Mouse (Mus musculus) lung, postnatal 0 days (tissue): ENCODE data around the gene Shisa6. TPM values are rescaled to one million over a fixed set of nuclear protein-coding genes. Genes with fewer than 3 reads are reported as not detected.

Experiments used
- ATAC-seq: fragments of 200-750 bp; cut with Nextera tagmentation; 2 replicates; pipeline ENCODE4 v1.8.0; 2017; ENCODE audit warnings: moderate library complexity
- DNase-seq: peaks from one replicate; pipeline ENCODE4 v3.0.0-alpha.2; 2016; ENCODE audit warnings: low spot score
- H3K27ac ChIP-seq: fragments of 300-500 bp; sonication (generic); 2 replicates; pipeline ENCODE4 v1.5.1; 2014; ENCODE audit warnings: antibody characterized with exemption, mild to moderate bottlenecking, low read length, mixed read lengths
- H3K27me3 ChIP-seq: fragments of 300-500 bp; sonication (generic); replicated peaks from 2 replicates; pipeline ENCODE4 v1.6.1; 2014; ENCODE audit warnings: low read length, mixed read lengths; ENCODE audit not compliant: insufficient read depth
- H3K36me3 ChIP-seq: fragments of 300-500 bp; sonication (generic); 2 replicates; pipeline ENCODE4 v1.6.1; 2014; ENCODE audit warnings: low read length, mixed read lengths; ENCODE audit not compliant: insufficient read depth
- H3K4me1 ChIP-seq: fragments of 300-500 bp; sonication (generic); 2 replicates; pipeline ENCODE4 v1.6.1; 2014; ENCODE audit warnings: antibody characterized with exemption, low read depth, low read length, mixed read lengths; ENCODE audit not compliant: insufficient read depth
- H3K4me2 ChIP-seq: fragments of 300-500 bp; sonication (generic); replicated peaks from 2 replicates; pipeline ENCODE4 v1.6.1; 2014; ENCODE audit warnings: low read depth, mild to moderate bottlenecking, low read length, moderate library complexity, mixed read lengths
- H3K4me3 ChIP-seq: fragments of 300-500 bp; sonication (generic); 2 replicates; pipeline ENCODE4 v1.5.1; 2014; ENCODE audit warnings: low read depth, low read length
- H3K9ac ChIP-seq: fragments of 300-500 bp; sonication (generic); replicated peaks from 2 replicates; pipeline ENCODE4 v1.6.1; 2014; ENCODE audit warnings: low read depth, mild to moderate bottlenecking
- H3K9me3 ChIP-seq: fragments of 300-500 bp; sonication (generic); 2 replicates; pipeline ENCODE4 v1.6.1; 2016; ENCODE audit warnings: low read length, mixed read lengths
- CTCF ChIP-seq: IDR thresholded peaks from 2 replicates; pipeline ENCODE4 v1.5.1; 2016; ENCODE audit warnings: antibody characterized with exemption, mild to moderate bottlenecking
- EP300 ChIP-seq: IDR thresholded peaks from 2 replicates; pipeline ENCODE4 v1.6.1; 2016; ENCODE audit warnings: antibody characterized with exemption, mild to moderate bottlenecking, control low read depth
- WGBS: fragments of 180-500 bp; shearing (Covaris S2); extraction: QIAGEN DNeasy Blood & Tissue Kit; methylation state at CpG from one replicate; pipeline ENCODE4 v1.1.7; 2014; 5-methylcytosine and 5-hydroxymethylcytosine counted together
- polyA plus RNA-seq: library from polyadenylated mRNA; unstranded; fragments of >200 nt; fragmentation: Nextera tagmentation; extraction: Ambion mirVana; gene quantifications from 2 replicates; pipeline ENCODE4 v1.2.1, GENCODE M21; 2015

Shisa6 gene
- 0.61 and 0.67 TPM in 2 replicates for polyA plus RNA-seq

- DNase-seq = peak; percentile 15
- peaks cover 49% of the 10 kb centered on the region for H3K27me3 ChIP-seq
- TF ChIP-seq EP300 (no peak), CTCF (no peak)
- H3K4me2 ChIP-seq = peak within 1 kb of the TSS; percentile 78
- H3K36me3 ChIP-seq = no peaks in the 10 kb centered on the region
- H3K9me3 ChIP-seq = no peaks in the 10 kb centered on the region
- peak; percentile 47 for ATAC-seq
- no peak within 1 kb of the TSS for H3K27ac ChIP-seq
- 4% methylated on average over 66 of the region's 89 CpGs for WGBS
- H3K4me3 ChIP-seq = peak within 1 kb of the TSS; percentile 51
- H3K9ac ChIP-seq = no peak within 1 kb of the TSS
- H3K4me1 ChIP-seq = no peaks in the 10 kb centered on the region
Observed at GRCm38 (mm10) chr11:66525371-66526045, at the start of gene Shisa6. Shisa6 (minus strand) TSS chr11:66525964.

- Histone ChIP-seq H3K4me1 (no peaks in the 10 kb centered on the region), H3K36me3 (no peaks in the 10 kb centered on the region), H3K27me3 (no peaks in the 10 kb centered on the region), H3K9me3 (no peaks in the 10 kb centered on the region), H3K9ac (no peak overlapping the region), H3K4me3 (no peak overlapping the region), H3K27ac (no peak overlapping the region), H3K4me2 (no peak overlapping the region)
- TF ChIP-seq CTCF (no peak), EP300 (no peak)
- 43% methylated on average over 2 of the region's 2 CpGs for WGBS
- ATAC-seq (no peak), DNase-seq (no peak)
Observed at GRCm38 (mm10) chr11:66573888-66574287, 48.1 kb upstream of the Shisa6 start.

- no peak overlapping the region for H3K4me2 ChIP-seq
- 78% methylated on average over 4 of the region's 4 CpGs for WGBS
- H3K4me1 ChIP-seq = no peaks in the 10 kb centered on the region
- no peak for DNase-seq
- TF ChIP-seq CTCF = no peak
- no peak for TF ChIP-seq EP300
- H3K27ac ChIP-seq = no peak overlapping the region
- no peaks in the 10 kb centered on the region for H3K36me3 ChIP-seq
- no peaks in the 10 kb centered on the region for H3K9me3 ChIP-seq
- no peaks in the 10 kb centered on the region for H3K27me3 ChIP-seq
- no peak for ATAC-seq
- no peak overlapping the region for H3K4me3 ChIP-seq
- no peak overlapping the region for H3K9ac ChIP-seq
Observed at GRCm38 (mm10) chr11:66569045-66569444, 43.3 kb upstream of the Shisa6 start.

- H3K4me3 ChIP-seq = no peak overlapping the region
- H3K27me3 ChIP-seq = no peaks in the 10 kb centered on the region
- no peak overlapping the region for H3K4me2 ChIP-seq
- 36% methylated on average over 4 of the region's 4 CpGs for WGBS
- no peaks in the 10 kb centered on the region for H3K9me3 ChIP-seq
- H3K4me1 ChIP-seq = no peaks in the 10 kb centered on the region
- TF ChIP-seq CTCF (no peak), EP300 (no peak)
- no peaks in the 10 kb centered on the region for H3K36me3 ChIP-seq
- no peak overlapping the region for H3K27ac ChIP-seq
- no peak overlapping the region for H3K9ac ChIP-seq
- DNase-seq = no peak
- no peak for ATAC-seq
Observed at GRCm38 (mm10) chr11:66568386-66568791, 42.6 kb upstream of the Shisa6 start.

DNA sequence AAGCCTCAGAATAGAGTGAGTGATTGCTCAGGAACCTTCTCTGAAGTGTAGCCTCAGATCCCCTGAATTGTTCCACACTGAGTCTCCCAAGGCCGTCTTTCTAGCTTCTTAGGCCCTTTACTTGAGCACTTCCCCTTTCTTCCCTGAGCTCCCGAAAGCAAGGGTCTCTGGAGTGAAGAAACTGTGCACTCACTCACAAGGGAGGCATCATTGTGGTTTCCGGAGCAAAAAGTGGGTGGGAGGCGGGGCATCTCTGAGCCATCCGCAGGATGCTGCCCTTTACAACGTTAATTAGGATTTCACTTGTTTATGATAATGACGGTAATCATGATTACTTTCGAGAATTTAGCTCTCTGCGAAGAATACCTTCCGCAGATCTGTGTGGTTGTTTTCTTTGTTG is 41.6 kb upstream of the Shisa6 start:
- Histone ChIP-seq H3K9ac (no peak overlapping the region), H3K9me3 (no peaks in the 10 kb centered on the region), H3K4me1 (no peaks in the 10 kb centered on the region), H3K27me3 (no peaks in the 10 kb centered on the region), H3K4me2 (no peak overlapping the region), H3K36me3 (no peaks in the 10 kb centered on the region), H3K27ac (no peak overlapping the region), H3K4me3 (no peak overlapping the region)
- DNase-seq (no peak), ATAC-seq (no peak)
- 3% methylated on average over 10 of the region's 10 CpGs for WGBS
- TF ChIP-seq EP300 (no peak), CTCF (no peak)

DNA sequence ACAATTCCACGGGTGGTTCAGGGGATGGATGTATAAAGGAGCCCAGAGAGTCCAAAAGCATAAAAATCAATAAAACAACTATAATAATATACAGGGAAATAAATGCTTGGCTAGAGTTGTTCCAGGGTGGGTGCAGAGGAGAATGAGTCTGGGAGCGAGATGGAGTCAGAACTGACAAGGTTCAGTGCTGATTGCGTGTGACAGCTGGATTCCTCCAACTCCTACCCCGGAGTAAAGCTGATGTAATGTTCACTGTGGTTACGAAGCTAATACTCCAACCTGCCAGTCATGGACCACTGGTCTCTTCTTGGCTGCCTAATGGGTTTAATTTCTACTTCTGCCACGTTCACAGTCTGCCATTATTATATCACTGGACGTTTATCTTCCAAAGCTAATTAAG is 36.5 kb upstream of the Shisa6 start:
- TF ChIP-seq CTCF = no peak
- no peak for TF ChIP-seq EP300
- no peak overlapping the region for H3K9ac ChIP-seq
- WGBS = 56% methylated on average over 7 of the region's 7 CpGs
- H3K27ac ChIP-seq = no peak overlapping the region
- no peak overlapping the region for H3K4me3 ChIP-seq
- ATAC-seq (no peak), DNase-seq (no peak)
- H3K27me3 ChIP-seq = no peaks in the 10 kb centered on the region
- H3K4me1 ChIP-seq = no peaks in the 10 kb centered on the region
- no peaks in the 10 kb centered on the region for H3K36me3 ChIP-seq
- no peak overlapping the region for H3K4me2 ChIP-seq
- no peaks in the 10 kb centered on the region for H3K9me3 ChIP-seq

DNA sequence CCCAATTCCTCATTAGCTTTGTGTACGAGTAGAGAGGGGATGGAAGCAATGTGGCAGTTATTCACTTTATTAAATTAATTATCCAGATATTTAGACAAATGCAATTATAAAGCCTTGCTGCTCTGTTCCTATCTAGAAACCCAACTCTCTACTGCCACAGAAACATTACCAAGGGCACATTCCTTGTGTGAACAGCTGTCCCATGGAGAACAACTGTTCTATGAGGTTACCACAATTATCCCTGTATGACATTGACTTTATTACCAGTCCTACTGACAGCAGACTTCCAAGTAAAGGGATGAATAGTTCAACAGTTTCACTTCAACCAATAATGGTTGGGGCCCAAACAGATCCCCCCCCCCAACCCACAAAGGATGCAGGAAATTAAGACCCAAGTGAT is 12.1 kb upstream of the Shisa6 start:
- 57% methylated on average over 1 of the region's 1 CpGs for WGBS
- H3K27me3 ChIP-seq = no peaks in the 10 kb centered on the region
- H3K27ac ChIP-seq = no peak overlapping the region
- no peak for ATAC-seq
- DNase-seq = no peak
- no peak overlapping the region for H3K4me3 ChIP-seq
- no peaks in the 10 kb centered on the region for H3K4me1 ChIP-seq
- no peak overlapping the region for H3K9ac ChIP-seq
- H3K9me3 ChIP-seq = no peaks in the 10 kb centered on the region
- TF ChIP-seq CTCF = no peak
- no peak for TF ChIP-seq EP300
- no peaks in the 10 kb centered on the region for H3K36me3 ChIP-seq
- H3K4me2 ChIP-seq = no peak overlapping the region
